Mouse (Mus musculus) c-Kit-negative CD71-positive TER-119-positive erythroid progenitor cells, embryonic 14.5 days (primary cell): ENCODE results near the gene Phldb1.
A peak's percentile ranks its signal among the peaks of the same experiment; 100 is the strongest.
"Not testable (repeated sequence)": the region's sequence is repeated elsewhere in the genome, so short reads cannot be mapped to it uniquely, and the experiment has no call there.

Experiments
- DNase-seq: peaks from one replicate; pipeline ENCODE4 v3.0.0-alpha.2; 2013; ENCODE audit warnings: low read depth, low spot score

Gene Phldb1

DNA sequence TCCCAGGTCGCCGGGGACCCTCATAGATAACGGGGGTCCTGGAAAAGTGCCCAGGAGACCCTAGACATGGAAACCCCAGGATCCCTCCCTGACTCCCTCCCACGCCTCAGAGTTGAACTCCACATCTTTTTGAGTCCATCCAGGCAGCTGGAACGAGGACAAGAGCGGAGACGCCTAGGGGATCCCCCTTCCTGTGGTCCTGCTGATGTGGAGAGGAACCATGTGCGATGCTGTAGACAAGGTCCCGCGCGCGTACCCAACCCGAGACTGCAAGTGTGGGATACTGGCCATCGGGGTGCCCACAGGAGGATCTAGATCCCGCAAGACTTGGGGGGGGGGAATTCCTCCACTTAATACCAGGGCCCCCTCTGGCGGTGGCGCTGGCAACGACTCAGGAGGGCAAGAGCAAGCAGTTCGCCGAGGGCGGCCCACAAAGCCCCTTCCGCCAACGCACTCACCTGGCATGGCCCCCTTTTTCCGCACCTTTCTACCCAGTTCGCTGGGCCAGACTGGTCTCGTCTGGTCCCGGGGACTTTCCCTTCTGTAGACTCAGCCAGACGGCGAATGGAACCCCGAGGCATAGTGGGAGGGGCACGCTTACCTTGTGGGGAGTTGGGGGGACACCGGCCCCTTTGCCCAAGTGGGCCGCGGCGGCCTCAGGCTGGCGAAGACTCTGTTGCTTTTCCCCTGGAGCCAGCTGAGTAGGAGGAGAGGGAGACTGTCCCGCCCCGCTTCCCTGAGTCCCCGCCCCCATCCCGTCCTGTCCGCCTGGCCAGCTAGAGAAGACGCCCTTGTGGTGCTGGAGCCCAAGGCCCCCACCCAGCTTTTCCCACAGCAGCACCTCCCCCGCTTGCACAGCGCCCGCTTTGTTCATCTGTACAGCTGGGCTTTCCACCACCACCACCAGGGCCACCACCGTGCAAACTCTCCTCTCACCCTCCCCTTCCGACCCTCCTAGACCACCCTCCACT, at the start of gene Phldb1:
TSS of gene Phldb1 (minus strand) at position 675 of the 971 bp plus-strand sequence.
- no peak for DNase-seq

DNA sequence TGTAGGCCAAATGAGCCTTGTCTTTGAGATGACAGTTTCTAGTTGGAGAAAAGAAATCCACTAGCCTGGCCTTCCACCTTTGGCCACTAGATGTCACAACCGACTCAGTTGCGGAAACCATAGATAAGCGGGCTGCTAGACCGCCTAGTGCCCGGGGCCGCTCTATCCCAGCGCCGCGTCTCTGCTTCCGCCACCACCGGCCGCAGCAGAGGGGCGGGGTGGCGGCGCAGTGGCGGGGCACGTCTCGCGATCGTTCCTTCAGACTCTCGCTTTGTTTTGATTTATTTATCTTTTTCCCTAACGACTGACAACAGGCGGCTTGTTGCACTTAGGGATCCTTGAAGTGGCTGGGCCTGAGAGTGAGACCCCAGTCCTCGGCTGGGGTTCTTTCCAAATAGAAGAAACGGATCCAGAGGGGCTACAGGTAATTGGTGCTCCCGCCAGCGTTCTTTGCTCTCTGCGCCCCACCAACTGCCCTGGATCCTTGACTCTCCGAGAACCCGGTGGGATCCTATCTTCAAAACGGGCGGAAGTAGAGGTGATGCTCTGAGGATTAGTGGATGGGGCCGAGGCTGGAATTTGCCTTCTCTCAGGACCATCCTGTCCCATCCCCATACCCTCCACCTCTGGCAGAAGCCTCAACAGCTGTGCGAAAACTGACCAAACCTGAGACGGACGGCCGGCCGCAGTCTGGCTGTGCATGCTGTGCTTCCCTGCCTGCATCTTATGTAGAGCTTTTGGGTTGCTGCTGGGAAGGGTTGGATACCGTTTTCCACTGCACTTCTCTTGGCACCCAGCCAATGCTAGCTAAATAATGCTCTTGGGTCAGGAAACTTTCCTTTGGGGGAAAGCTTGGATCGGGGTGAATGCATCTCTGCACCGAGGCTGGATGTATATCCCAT, 38.0 kb upstream of the Phldb1 start:
- peak; percentile 92 for DNase-seq

DNA sequence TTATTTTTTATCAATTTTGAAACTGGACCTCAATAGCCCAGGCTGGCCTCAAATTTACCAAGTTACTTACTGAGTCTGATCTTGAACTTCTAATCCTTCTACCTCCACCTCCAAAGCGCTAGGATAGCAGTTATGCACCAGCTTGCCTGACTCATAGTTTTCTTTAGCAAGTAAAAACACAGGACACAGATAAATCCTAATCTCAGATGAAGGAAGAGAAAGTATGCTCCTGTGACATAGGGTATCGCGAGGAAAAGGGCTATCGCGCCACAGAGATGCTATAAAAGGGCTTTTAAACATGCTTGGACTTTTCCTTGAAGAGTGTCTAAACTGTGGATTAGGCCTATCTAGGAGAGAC, 37.4 kb upstream of the Phldb1 start:
- DNase-seq, result no peak

DNA sequence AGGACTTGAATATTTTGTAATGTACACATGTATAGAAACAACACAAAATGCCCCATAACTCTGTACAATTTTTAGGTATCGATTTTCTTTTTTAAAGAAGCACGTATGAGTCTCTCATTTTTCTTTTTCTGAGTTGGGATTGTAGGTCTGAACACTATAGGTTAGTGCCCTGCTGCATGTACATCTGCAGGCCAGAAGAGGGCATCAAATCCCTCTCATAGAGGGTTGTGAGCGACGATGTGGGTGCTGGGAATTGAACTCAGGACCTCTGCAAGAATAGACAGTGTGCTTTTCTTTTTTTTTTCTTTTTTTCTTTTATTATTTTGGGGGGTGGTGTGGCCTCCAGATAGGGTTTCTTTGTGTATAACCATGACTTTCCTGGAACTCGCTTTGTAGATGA, 36.4 kb upstream of the Phldb1 start:
- DNase-seq, result no peak

DNA sequence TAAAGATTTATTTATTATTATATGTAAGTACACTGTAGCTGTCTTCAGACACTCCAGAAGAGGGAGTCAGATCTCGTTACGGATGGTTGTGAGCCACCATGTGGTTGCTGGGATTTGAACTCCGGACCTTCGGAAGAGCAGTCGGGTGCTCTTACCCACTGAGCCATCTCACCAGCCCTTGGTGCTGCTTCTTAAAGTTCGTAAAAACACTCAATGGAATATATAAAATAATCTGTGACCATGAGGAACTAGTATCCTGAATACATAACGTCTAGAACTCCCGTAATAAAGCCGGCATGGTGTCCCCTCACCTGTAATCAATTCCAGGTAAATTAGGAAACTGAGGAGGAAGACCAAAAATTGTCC, 33.0 kb upstream of the Phldb1 start:
- not testable (repeated sequence) for DNase-seq

DNA sequence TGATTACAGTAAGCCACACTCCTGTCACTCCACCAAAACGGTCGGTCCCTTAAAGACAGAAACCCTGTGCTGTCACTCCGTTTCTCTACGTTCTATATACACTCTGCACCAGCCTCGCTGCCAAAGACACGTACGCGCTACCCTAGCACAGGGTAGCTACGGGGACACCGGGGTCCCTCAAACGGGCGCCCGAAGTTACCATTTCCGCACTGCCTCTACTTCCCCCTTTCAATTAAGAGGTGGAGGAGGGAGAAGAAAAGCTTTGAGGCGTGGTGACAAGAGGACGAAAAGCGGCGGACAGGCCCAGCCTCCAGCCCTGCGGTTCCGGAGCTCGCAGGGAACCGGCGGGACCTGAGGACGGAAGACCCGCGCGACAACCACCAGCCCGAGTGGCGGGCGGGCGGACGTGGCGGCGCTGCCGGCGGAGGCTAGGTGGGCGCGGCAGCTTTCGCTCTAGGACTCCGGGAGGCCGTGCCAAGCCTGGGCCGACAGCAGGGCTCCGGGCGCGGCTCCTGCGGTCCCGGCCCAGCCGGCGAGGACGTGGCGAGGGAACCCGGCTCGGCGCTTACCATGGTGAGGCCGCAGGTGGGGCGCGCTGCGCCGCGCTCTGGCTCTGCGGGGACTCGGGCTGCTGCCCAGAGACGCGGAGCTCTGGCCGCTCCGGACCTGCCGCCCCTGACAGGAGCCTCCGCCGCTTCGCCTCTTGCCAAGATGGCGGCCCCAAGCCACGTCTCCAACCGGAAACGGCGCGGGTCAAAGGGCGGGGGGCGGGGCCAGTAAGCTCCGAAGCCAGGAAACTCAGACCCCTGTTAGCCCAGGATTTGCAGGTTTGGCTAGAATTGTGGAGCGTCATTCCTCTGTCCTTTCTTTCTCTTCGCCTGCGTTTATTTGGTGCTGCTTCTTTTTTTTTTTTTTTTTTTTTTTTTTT, 32.4 kb upstream of the Phldb1 start, which contains the start of the genes Arcn1 and Ift46:
TSS of gene Arcn1 (minus strand) at position 745 of the 928 bp plus-strand sequence.
TSS of gene Ift46 (plus strand) at position 808 of the 928 bp plus-strand sequence.
- DNase-seq, result peak; percentile 80

DNA sequence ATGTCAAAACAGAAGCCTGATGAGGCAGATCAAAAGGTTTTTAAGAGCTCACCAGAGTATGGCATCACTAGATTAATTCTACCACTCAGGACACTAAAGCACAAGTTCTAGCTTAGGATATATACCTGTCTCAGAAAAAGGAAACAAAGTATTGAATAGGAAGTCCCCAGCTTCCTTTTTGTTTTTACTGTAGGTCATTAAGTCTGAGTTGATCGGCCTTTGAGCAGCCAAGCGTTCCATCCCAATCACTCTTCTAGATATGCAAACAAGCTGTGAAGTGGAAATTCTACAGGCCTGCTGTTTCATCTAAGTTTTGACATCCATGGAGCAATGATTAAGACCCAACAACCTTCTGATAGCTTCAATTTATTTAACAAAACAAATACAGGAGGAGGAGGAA, 25.9 kb upstream of the Phldb1 start:
- no peak for DNase-seq

DNA sequence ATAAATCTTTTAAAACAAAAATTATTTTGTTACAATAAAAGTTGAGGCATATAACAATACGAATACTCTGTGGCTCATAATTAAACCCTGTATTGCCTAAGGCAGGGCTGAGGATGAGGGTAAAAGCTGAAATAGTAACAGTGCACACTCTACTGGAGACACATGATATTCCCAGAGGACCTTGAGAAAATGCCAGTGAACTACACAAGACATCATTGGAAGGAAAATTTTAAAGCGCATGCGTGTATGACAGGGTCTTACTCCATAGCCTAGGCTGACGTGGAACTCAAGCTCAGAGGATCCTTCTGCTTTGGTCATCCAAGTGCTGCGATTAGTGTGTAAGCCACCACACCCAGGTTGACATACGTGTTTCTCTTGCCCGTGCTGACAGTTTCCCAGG, 13.5 kb upstream of the Phldb1 start:
- no peak for DNase-seq

DNA sequence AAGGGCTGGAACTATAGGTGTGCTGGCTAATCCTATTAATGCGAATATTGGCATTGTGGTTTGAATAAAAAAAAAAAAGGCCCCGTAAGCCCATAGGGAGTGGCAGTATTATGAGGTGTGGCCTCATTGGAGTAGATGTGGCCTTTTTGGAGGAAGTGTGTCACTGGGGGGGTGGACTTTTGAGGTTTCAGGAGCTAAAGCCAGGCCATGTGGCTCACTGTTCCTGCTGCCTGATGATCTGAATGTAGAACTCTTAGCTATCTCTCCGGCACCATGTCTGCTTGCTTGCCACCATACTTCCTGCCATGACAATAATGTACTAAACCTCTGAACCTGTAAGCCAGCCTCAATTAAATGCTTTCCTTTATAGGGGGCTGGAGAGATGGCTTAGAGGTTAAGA, 12.3 kb upstream of the Phldb1 start:
- no peak for DNase-seq

DNA sequence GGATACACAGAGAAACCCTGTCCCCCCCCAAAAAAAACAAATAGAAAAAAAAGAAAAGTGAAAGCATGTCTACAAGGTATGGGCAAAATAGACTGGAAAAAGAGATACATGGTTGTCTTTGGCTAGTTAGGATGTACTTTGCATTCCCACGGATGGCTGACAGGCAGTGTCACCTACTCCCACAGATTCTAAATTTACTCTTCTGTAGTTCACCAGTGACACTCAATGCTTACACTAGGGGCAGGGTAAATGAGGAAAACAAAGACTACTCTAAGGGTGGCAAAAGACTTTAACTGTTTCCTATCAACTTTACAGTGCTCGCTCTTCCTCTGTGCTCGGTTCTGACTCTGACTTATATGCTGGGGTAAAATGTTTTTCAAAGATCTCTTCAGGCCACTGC, 11.7 kb upstream of the Phldb1 start:
- no peak for DNase-seq

DNA sequence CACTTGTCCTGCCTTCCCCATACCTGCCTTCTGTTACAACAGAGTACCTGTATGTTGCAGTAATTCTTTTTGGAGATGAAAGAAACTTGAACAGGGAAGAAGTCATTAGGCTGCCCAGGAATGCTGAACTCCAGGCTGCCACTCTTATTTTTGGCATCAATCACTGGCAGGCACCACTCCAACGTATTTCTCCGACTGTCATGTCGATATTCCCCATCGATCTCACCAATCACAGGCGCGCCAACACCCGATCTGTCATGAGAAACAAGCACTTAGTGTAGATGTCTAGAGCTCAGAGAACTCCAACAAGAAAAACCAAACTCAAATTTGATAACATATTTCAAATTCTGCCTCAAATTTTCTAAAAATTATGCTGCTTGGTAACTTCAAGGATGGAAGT, 10.4 kb upstream of the Phldb1 start:
- DNase-seq, result no peak

DNA sequence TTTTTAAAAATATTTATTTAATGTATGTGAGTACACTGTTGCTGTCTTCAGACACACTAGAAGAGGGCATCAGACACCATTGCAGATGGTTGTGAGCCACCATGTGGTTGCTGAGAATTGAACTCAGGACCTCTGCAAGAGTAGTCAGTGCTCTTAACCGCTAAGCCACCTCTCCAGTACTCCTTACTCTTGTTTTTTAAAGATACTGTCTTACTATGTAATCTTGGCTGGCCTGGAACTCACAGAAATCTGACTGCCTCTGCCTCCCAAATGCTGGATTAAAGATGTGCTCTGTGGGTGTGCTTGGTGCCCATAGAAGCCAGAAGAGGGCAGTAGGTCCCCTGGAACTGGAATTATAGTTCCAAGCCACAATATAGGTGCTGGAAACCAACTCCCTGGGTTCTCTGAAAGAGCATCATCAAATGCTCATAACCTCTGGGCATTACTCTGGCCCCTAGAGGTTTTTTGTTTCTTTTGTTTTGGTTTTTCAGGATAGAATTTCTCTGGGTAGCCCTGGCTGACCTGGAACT, 5.7 kb upstream of the Phldb1 start:
- DNase-seq, result no peak

DNA sequence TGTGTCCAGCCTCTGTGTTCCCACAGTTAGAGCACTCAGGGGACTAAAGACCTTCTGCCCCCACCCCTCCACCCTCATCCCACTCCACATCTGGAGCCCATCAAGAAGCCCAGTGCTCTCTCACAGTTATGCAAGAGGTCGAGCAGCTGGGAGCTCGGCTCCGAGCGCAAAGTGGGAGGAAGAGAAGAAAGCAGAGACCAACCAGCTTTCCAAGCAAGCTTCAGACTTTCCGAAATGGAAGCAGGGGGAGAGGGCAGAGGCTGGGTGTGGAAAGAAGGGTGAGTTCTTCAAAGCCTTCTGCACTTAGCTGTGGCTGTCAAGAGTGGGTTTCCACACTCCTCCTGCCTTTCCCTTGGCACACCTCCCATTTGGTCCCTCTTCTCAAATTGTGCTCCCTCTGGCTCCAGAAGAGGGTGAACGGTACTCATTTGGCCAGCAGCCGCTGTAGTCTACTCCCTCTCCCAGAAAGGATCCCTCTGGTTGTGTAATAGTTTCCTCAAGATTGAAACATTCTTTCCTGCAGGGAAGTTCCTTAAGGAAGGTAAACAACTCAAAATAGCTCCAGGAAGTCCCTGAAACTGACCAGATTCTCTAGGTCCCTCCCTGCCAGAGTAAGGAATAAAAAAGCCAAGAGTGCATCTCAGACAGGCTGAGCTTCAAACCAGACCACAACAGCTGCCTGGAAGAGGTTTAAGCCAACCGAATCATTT, 2.4 kb upstream of the Phldb1 start:
- no peak for DNase-seq

DNA sequence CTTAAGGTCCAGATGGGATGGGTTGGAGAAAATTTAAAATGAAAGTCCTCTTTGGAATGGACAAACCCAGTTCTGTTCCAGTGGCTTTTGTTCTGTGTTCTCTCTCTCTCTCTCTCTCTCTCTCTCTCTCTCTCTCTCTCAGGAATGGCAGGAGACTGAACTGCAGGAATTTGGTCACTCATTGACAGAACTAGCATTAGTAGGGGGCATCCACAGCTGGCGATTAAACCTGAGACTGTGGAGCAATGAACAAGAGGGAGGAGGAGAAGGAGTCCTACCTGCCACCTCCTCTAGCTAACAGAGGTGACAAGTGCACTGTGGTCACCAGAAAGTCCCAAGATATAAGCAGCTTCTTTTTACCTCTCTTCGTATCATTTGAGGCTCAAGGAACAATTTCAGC, 1.3 kb upstream of the Phldb1 start:
- no peak for DNase-seq

DNA sequence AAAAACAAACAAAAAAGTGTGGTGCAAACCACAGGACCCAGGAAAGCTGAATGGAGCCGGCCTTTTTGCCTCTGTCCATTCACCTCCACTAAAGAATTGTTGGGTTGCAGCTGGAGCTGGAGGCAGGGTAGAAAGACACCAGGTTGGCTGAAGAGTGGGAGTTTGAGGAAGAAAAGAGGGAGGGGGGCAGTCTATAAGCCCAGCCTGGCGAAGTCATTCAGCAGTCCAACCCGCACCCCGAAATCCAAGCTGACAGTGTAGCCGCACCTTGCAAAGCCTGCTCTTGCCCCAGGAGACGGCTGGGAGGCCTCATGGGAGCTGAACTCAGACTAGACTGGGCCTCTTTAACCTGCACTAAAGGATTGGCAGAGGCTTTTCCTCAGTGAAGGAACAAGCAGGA, 888 bp upstream of the Phldb1 start:
- no peak for DNase-seq

DNA sequence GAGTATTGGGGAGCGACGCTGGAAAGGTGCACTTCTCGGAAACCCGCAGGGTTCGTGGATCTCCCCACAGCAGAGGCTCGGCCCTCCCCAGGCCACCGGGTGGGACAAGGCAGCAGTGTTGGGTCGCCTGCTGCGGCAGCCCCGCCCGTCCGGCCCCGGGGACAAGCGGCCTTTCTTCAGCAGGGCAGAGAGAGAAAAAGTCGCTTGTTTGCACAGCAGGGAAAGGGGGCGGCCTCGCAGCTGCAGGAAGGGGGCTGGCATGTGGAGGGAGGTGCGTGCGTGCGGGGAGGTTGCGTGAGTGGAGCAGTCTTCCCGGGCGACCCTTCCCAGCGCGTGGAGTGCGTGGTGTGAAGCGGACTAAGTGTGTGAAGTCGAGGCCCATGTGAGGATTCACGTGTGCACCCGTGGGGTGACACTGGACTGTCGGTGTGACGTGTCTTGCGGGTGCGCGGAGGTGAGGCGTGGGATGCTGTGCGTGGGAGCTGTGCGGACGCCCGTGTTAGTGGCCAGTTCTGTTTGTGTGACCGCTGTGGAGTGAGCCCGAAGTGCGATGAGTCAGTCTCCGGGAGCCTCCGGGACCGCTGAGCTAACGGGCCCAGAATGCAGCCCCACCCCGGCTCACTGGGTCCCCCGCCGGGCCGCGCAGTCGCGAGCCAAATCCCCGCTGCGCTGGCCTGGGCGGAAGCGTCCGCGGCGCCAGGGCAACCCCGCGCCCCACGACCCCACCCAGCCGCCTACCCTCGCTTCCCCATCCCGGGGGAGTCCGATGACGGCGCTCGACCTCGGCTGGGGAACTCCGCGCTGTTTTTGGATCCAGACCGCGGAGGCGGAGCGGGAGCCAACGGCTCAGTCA, 1.1 kb downstream of the Phldb1 start:
- no peak for DNase-seq

DNA sequence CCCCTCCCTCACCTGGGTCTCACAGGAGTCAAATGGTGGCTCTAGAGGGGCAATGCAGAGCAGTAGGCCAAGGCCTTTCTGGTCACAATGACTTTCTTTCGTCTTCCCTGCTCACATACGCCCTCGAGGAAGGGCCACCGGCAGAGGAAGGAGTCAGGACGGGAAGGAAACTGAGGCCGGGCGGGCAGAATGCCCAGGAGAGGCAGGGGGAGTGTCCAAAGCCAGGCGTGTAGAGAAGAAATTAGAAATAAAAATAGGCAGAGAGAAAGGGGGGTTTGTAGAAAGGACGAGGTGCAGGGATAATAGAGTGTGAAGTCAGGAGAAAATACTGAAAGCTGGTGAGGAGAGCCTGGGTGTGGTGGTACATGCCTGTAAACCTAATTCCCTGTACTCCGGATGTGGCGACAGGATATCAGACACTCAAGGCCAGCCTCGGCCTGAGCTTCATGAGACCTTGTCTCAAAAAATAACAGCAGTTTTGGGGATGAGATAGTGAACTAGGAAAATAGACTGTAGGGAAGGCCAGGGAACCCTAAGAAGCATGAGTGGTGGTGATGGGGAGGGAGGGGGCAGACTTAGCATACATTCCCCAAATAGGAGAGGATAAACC, 2.0 kb downstream of the Phldb1 start:
- DNase-seq, result no peak

DNA sequence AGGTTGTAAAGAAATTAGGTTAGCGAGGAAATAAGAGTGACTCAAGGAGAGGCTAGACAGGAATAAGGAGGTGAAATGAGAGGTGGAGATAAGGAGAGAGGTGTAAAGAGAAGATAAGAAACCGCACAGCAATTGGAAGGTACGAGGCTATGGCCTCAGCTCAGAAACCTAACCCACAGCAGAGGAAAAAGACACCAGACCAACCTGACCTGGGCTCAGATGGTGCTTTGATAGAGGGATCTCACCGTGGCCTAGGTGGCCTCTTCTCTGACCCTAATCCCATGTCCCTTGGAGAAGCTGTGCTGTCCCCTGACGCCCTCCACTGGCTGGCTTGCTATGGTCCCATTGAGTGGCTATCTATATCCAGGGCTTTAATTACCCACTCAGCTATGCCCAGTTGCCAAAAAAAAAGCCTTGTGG, 2.9 kb downstream of the Phldb1 start:
- no peak for DNase-seq

DNA sequence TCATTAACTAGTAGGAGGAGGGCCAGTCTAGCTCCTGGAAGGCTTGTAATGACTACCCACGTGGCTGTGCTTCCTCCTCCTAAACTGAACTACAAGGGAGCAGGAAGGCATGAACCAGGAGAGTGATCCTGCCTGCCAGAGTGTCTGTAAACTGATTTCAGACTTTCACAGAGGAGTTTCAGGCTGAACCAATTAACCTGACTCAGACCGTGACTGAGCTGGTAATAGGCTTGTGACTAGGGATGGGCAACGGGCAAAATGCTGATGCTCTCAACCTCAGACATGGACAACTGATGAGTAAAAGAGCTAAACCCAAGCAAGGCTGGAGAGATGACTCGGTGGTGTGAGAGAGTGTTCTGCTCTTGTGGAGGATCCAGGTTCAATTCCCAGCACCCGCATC, 7.6 kb downstream of the Phldb1 start:
- DNase-seq, result no peak
